Mouse (Mus musculus): Measurements from ENCODE around the gene Gm15557. TPM values are rescaled to one million over a fixed set of nuclear protein-coding genes. Genes with fewer than 3 reads are reported as not detected.
A peak's percentile ranks its signal among the peaks of the same experiment; 100 is the strongest.

Gm15557 gene
- total and polyA plus RNA-seq, 2 experiments from 2014 or later: not detected

DNA sequence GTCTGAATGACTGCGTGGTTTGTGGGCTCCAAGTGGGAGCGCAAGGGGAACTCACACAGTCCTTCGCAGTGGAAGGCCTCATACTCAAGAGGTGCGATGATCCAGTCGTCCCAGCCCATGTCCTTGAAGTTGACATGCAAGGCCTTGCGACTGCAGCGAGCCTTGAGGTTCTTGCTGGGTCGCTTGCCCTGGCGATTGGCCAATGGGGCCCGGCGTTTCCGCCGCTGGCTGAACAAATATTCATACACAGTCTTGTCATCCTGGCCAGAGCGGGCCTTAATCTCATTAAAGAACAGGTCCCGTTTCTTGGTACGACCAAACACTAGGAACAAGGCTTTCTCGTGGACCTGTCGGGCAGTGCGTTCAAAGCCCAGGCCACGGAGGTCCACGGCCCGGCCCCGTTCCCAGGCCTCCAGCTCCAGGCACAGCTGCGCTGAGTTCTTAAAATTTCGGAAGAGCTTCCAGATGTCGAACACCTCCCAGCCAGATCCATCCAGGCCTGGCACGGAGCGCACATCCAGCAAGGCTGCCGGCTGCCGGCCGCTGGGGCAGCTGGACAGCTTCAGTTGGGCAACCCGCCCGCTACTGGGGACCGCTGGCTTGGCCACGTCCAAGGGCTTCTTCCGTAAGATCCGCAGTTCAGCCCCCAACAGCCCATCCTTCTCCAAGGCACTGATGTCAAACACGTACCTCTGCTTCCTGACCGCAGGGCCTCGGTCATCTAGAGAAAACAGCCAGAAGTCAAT lies 1.3 kb downstream of the Gm15557 start:
- Histone ChIP-seq H3K4me1 (ENCODE audit: insufficient read depth, low read length) (peaks cover 3% of the 10 kb centered on the region; the same call in 1 of the 2 replicates), H3K36me3 (ENCODE audit: insufficient read depth, low read length) (no peaks in the 10 kb centered on the region), H3K4me2 (ENCODE audit: low read depth, low read length, poor library complexity, severe bottlenecking) (no peak overlapping the region), H3K9ac (replicated peaks; ENCODE audit: low read length, poor library complexity, severe bottlenecking) (no peak overlapping the region), H3K4me3 (ENCODE audit: low read depth, low read length) (no peak overlapping the region), H3K9me3 (ENCODE audit: low read length) (no peaks in the 10 kb centered on the region), H3K27ac (ENCODE audit: low read depth, low read length) (no peak overlapping the region), H3K27me3 (ENCODE audit: insufficient read depth, low read length) (no peaks in the 10 kb centered on the region)
- DNase-seq (ENCODE audit: low spot score): no peak
- no peak for ATAC-seq (ENCODE audit: low FRiP score)
- WGBS: 90% methylated on average over 40 of the region's 40 CpGs
- TF ChIP-seq CTCF (IDR thresholded peaks at IDR 0.05): no peak

DNA sequence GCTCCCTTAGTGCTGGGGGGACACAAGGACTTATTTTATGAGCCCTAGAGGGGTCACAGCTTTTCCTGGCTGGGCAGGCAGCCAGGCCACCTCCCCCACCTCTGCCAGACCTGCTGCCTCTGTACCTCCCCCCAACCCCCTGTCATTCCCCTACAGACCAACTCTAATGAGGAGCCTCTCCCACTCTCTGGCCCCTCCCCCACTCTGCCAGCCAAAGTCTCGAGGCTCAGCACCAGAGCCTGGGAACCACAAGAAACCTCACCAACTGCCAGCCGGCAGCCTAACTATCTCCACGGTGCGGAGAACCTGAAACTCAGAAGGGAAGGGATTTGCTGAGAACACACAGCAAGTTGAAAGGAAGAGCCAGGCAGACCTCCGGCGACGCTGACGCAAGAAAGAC lies 2.9 kb downstream of the Gm15557 start:
- ATAC-seq (ENCODE audit: low FRiP score): no peak
- DNase-seq (ENCODE audit: low spot score): no peak
- peak overlapping the region; percentile 20; the same call in 1 of the 2 replicates for H3K4me2 ChIP-seq (ENCODE audit: low read depth, low read length, poor library complexity, severe bottlenecking)
- H3K27ac ChIP-seq (ENCODE audit: low read depth, low read length): no peak overlapping the region
- no peak overlapping the region for H3K4me3 ChIP-seq (ENCODE audit: low read depth, low read length)
- 2% methylated on average over 8 of the region's 8 CpGs for WGBS
- TF ChIP-seq CTCF (IDR thresholded peaks at IDR 0.05): no peak
- peaks cover 3% of the 10 kb centered on the region; the same call in 1 of the 2 replicates for H3K4me1 ChIP-seq (ENCODE audit: insufficient read depth, low read length)
- no peaks in the 10 kb centered on the region for H3K36me3 ChIP-seq (ENCODE audit: insufficient read depth, low read length)
- no peaks in the 10 kb centered on the region for H3K27me3 ChIP-seq (ENCODE audit: insufficient read depth, low read length)
- H3K9me3 ChIP-seq (ENCODE audit: low read length): no peaks in the 10 kb centered on the region
- H3K9ac ChIP-seq (replicated peaks; ENCODE audit: low read length, poor library complexity, severe bottlenecking): no peak overlapping the region

DNA sequence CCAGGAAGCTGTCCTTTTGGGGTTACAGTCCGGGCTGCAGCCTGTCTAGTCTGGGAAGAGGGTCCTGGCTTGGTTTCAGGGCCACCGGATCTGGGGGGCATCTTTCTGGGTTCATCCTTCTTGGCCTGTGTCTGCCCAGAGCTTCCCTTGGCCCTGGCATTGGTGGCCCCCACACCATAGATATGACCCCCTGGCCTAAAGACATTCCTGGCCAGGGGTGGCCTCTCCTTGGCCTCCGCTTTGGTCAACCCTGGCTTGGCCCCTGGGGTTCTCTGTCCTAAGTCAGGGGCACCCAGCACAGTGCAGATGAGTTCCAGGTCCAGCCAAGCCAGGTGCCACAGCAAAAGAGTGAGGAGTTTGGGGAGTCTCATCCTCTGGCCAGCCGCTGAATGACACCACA lies 4.2 kb downstream of the Gm15557 start:
- no peak overlapping the region for H3K27ac ChIP-seq (ENCODE audit: low read depth, low read length)
- no peak for TF ChIP-seq CTCF (IDR thresholded peaks at IDR 0.05)
- no peak for ATAC-seq (ENCODE audit: low FRiP score)
- H3K4me1 ChIP-seq (ENCODE audit: insufficient read depth, low read length): peaks cover 3% of the 10 kb centered on the region; the same call in 1 of the 2 replicates
- H3K9me3 ChIP-seq (ENCODE audit: low read length): no peaks in the 10 kb centered on the region
- no peak overlapping the region for H3K9ac ChIP-seq (replicated peaks; ENCODE audit: low read length, poor library complexity, severe bottlenecking)
- DNase-seq (ENCODE audit: low spot score): no peak
- no peak overlapping the region for H3K4me3 ChIP-seq (ENCODE audit: low read depth, low read length)
- no peaks in the 10 kb centered on the region for H3K27me3 ChIP-seq (ENCODE audit: insufficient read depth, low read length)
- no peak overlapping the region for H3K4me2 ChIP-seq (ENCODE audit: low read depth, low read length, poor library complexity, severe bottlenecking)
- 80% methylated on average over 4 of the region's 4 CpGs for WGBS
- H3K36me3 ChIP-seq (ENCODE audit: insufficient read depth, low read length): no peaks in the 10 kb centered on the region

DNA sequence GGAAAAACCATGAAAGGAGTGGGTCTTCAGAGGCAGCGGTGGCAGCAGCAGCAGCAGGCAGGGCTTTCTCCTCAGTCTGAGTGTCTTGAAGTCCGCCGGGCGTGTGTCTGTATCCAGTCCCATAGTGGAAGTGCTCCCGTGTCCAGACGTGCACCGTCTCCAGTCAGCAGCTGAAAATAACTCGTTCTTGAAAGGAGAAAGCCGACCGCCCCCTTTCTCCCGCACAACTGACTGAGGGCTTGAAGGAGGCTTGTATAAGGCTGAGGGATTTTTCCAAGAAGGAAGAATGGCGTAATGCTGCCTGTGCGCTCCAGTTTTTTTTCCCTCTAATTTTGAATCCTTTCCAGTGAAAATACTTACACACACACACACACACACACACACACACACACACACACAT lies 4.6 kb downstream of the Gm15557 start, which contains the start of gene Gdf5:
Gene Gdf5 (minus strand): TSS at position 244 of the 400 bp plus-strand sequence.
- Histone ChIP-seq H3K4me2 (ENCODE audit: low read depth, low read length, poor library complexity, severe bottlenecking) (no peak within 1 kb of the TSS), H3K27me3 (ENCODE audit: insufficient read depth, low read length) (no peaks in the 10 kb centered on the region), H3K36me3 (ENCODE audit: insufficient read depth, low read length) (no peaks in the 10 kb centered on the region), H3K9me3 (ENCODE audit: low read length) (no peaks in the 10 kb centered on the region), H3K4me1 (ENCODE audit: insufficient read depth, low read length) (peaks cover 3% of the 10 kb centered on the region; the same call in 1 of the 2 replicates), H3K27ac (ENCODE audit: low read depth, low read length) (no peak within 1 kb of the TSS), H3K9ac (replicated peaks; ENCODE audit: low read length, poor library complexity, severe bottlenecking) (no peak within 1 kb of the TSS), H3K4me3 (ENCODE audit: low read depth, low read length) (no peak within 1 kb of the TSS)
- 28% methylated on average over 13 of the region's 13 CpGs for WGBS
- no peak for TF ChIP-seq CTCF (IDR thresholded peaks at IDR 0.05)
- no peak for DNase-seq (ENCODE audit: low spot score)
- no peak for ATAC-seq (ENCODE audit: low FRiP score)

DNA sequence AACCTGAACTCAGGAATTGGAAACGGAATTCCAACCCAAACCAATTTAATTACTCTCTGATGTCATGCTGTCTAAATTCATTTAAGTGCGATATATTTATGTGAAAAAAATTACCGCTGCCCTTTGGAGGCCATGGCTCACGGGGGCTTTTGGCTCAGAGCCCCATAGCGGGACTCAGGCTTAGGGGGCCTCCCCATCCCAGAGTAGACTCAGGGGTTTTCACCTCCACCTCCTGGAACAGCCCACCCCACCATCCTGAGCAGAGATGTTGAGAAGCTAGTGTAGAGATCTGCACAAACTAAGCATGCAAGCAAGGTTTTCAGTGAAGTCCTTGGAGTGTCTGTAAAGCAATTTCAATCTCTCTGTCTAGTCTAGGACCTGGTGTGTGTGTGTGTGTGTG lies 5.1 kb downstream of the Gm15557 start:
- WGBS: 59% methylated on average over 5 of the region's 5 CpGs
- Histone ChIP-seq H3K4me1 (ENCODE audit: insufficient read depth, low read length) (peaks cover 3% of the 10 kb centered on the region; the same call in 1 of the 2 replicates), H3K9me3 (ENCODE audit: low read length) (no peaks in the 10 kb centered on the region), H3K27me3 (ENCODE audit: insufficient read depth, low read length) (no peaks in the 10 kb centered on the region), H3K27ac (ENCODE audit: low read depth, low read length) (no peak overlapping the region), H3K36me3 (ENCODE audit: insufficient read depth, low read length) (no peaks in the 10 kb centered on the region), H3K9ac (replicated peaks; ENCODE audit: low read length, poor library complexity, severe bottlenecking) (no peak overlapping the region), H3K4me2 (ENCODE audit: low read depth, low read length, poor library complexity, severe bottlenecking) (no peak overlapping the region), H3K4me3 (ENCODE audit: low read depth, low read length) (no peak overlapping the region)
- TF ChIP-seq CTCF (IDR thresholded peaks at IDR 0.05): no peak
- DNase-seq (ENCODE audit: low spot score) (no peak), ATAC-seq (ENCODE audit: low FRiP score) (no peak)

- Histone ChIP-seq H3K36me3 (ENCODE audit: insufficient read depth, low read length) (no peaks in the 10 kb centered on the region), H3K4me2 (ENCODE audit: low read depth, low read length, poor library complexity, severe bottlenecking) (no peak overlapping the region), H3K4me3 (ENCODE audit: low read depth, low read length) (no peak overlapping the region), H3K9me3 (ENCODE audit: low read length) (no peaks in the 10 kb centered on the region), H3K9ac (replicated peaks; ENCODE audit: low read length, poor library complexity, severe bottlenecking) (no peak overlapping the region), H3K27me3 (ENCODE audit: insufficient read depth, low read length) (no peaks in the 10 kb centered on the region), H3K27ac (ENCODE audit: low read depth, low read length) (no peak overlapping the region), H3K4me1 (ENCODE audit: insufficient read depth, low read length) (peaks cover 3% of the 10 kb centered on the region; the same call in 1 of the 2 replicates)
- 3% methylated on average over 7 of the region's 7 CpGs for WGBS
- ATAC-seq (ENCODE audit: low FRiP score) (no peak), DNase-seq (ENCODE audit: low spot score) (peak; percentile 78)
- peak; percentile 79 for TF ChIP-seq CTCF (IDR thresholded peaks at IDR 0.05)
Observed at GRCm38 (mm10) chr2:155946069-155946468, 5.5 kb downstream of the Gm15557 start.
